Mouse (Mus musculus): Measurements from ENCODE around the gene 4930562C15Rik. TPM values are rescaled to one million over a fixed set of nuclear protein-coding genes. Genes with fewer than 3 reads are reported as not detected.

The 4930562C15Rik gene
- polyA plus RNA-seq (2012; rRNA removed), result not detected in 2 replicates

GRCm38 (mm10) chr16:4835191-4835590 lies at the start of gene 4930562C15Rik:
4930562C15Rik (plus strand) TSS chr16:4835416.

GRCm38 (mm10) chr16:4789810-4790559 lies 45.2 kb upstream of the 4930562C15Rik start, which contains the start of gene Cdip1:
Cdip1 (minus strand) TSS chr16:4790292.

DNA sequence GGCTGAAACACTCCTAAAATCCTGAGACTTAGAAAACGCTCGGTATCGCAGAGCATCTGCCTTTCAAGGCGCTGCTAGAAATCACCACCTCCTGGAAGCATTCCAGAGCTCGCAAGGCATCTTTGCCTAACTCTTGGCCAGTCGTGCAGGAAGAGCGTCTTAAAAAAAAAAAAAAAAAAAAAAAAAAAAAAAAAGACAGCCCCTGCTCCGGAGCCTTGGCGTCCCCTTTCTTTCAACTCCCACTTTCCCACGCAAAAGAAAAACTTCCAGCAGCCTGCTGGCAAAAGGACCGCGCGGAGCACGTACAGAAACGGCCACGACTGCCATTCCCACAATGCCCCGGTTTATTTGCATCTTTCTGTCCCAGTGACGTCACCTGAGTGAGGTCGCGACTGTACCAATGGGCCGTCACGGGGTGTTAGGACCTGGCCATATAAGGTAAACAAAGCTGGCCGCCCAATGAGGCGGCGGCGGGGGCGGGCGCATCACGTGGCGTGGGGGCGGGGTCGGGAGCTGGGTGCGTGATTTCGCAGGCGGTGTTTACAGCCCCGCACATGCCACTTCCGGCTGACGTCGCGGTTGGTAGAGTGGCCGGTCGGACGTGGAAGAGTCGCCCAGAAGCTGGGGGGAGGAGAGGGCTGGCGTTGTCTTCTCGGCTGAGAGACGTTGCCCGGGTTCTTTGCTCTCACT lies 45.1 kb downstream of the 4930562C15Rik start, which contains the start of gene Ubald1:
Gene Ubald1 (minus strand): TSS at position 180 of the 690 bp plus-strand sequence.

GRCm38 (mm10) chr16:4885760-4886689 lies 50.8 kb downstream of the 4930562C15Rik start, which contains the start of gene Mgrn1:
Mgrn1 (plus strand) TSS chr16:4886249.

Other genes starting within 250 kb of the 4930562C15Rik start
- gene Glis2, start 240.7 kb upstream of the 4930562C15Rik start, polyA plus RNA-seq (2012; rRNA removed), result 26.6 and 28.7 TPM in 2 replicates
- 142 and 153 TPM in 2 replicates for gene Pam16, start 210.4 kb upstream of the 4930562C15Rik start, polyA plus RNA-seq (2012; rRNA removed)
- gene Vasn, start 195.5 kb upstream of the 4930562C15Rik start, polyA plus RNA-seq (2012; rRNA removed), result 4.6 and 7.2 TPM in 2 replicates
- gene Dnaja3, start 195.4 kb upstream of the 4930562C15Rik start, polyA plus RNA-seq (2012; rRNA removed), result 30.2 and 30.7 TPM in 2 replicates
- 74.9 and 85.8 TPM in 2 replicates for gene Coro7, start 155.6 kb upstream of the 4930562C15Rik start, polyA plus RNA-seq (2012; rRNA removed)
- 63.9 and 70.2 TPM in 2 replicates for gene Nmral1, start 116.1 kb upstream of the 4930562C15Rik start, polyA plus RNA-seq (2012; rRNA removed)
- gene Hmox2, start 109.1 kb upstream of the 4930562C15Rik start, polyA plus RNA-seq (2012; rRNA removed), result 69.5 and 71.9 TPM in 2 replicates
- 99.1 and 101 TPM in 2 replicates for gene Cdip1, start 45.1 kb upstream of the 4930562C15Rik start, polyA plus RNA-seq (2012; rRNA removed)
- 26.7 and 30.4 TPM in 2 replicates for gene Ubald1, start 44.9 kb downstream of the 4930562C15Rik start, polyA plus RNA-seq (2012; rRNA removed)
- gene Mgrn1, start 50.8 kb downstream of the 4930562C15Rik start, polyA plus RNA-seq (2012; rRNA removed), result 146 and 156 TPM in 2 replicates
- gene Nudt16l1, start 103.3 kb downstream of the 4930562C15Rik start, polyA plus RNA-seq (2012; rRNA removed), result 99.3 and 110 TPM in 2 replicates
- gene Anks3, start 128.8 kb downstream of the 4930562C15Rik start, polyA plus RNA-seq (2012; rRNA removed), result 114 and 124 TPM in 2 replicates
- gene Sept12, start 162.4 kb downstream of the 4930562C15Rik start, polyA plus RNA-seq (2012; rRNA removed), result 0.04 TPM in 1 of 2 replicates, not detected in the other
- 0.80 and 0.92 TPM in 2 replicates for gene Smim22, start 171.9 kb downstream of the 4930562C15Rik start, polyA plus RNA-seq (2012; rRNA removed)
- gene Rogdi, start 178.1 kb downstream of the 4930562C15Rik start, polyA plus RNA-seq (2012; rRNA removed), result 109 and 119 TPM in 2 replicates
- gene Glyr1, start 214.4 kb downstream of the 4930562C15Rik start, polyA plus RNA-seq (2012; rRNA removed), result 140 and 147 TPM in 2 replicates
- 27.3 and 27.5 TPM in 2 replicates for gene Ubn1, start 214.6 kb downstream of the 4930562C15Rik start, polyA plus RNA-seq (2012; rRNA removed)